Mouse (Mus musculus) cerebellum, adult 11-12 months (tissue): Measurements from ENCODE around the gene Nectin3.
"Not testable (repeated sequence)": the region's sequence is repeated elsewhere in the genome, so short reads cannot be mapped to it uniquely, and the experiment has no call there.

ENCODE experiments used
- DNase-seq: peaks from one replicate; pipeline ENCODE4 v3.0.0; 2022

Nectin3 gene

GRCm38 (mm10) chr16:46410739-46411057 lies 87.6 kb downstream of the Nectin3 start:
- DNase-seq, result no peak

GRCm38 (mm10) chr16:46410053-46410738 lies 88.1 kb downstream of the Nectin3 start:
- DNase-seq, result no peak

- DNase-seq, result no peak
Observed at GRCm38 (mm10) chr16:46407997-46408396, 90.3 kb downstream of the Nectin3 start.

- DNase-seq, result no peak
Observed at GRCm38 (mm10) chr16:46406844-46407639, 91.3 kb downstream of the Nectin3 start.

- DNase-seq, result no peak
Observed at GRCm38 (mm10) chr16:46397945-46398344, 100.4 kb downstream of the Nectin3 start.

- no peak for DNase-seq
Observed at GRCm38 (mm10) chr16:46389415-46390033, 108.8 kb downstream of the Nectin3 start.

- DNase-seq, result no peak
Observed at GRCm38 (mm10) chr16:46388527-46389414, 109.6 kb downstream of the Nectin3 start.

GRCm38 (mm10) chr16:46384279-46384678 lies 114.0 kb downstream of the Nectin3 start:
- DNase-seq, result no peak

- no peak for DNase-seq
Observed at GRCm38 (mm10) chr16:46383344-46383743, 115.0 kb downstream of the Nectin3 start.

- no peak for DNase-seq
Observed at GRCm38 (mm10) chr16:46376575-46376974, 121.8 kb downstream of the Nectin3 start.

- DNase-seq, result no peak
Observed at GRCm38 (mm10) chr16:46362022-46362421, 136.3 kb downstream of the Nectin3 start.

- not testable (repeated sequence) for DNase-seq
Observed at GRCm38 (mm10) chr16:46357658-46358057, 140.7 kb downstream of the Nectin3 start.

GRCm38 (mm10) chr16:46356663-46357062 lies 141.7 kb downstream of the Nectin3 start:
- DNase-seq, result no peak
